Mouse (Mus musculus): ENCODE measurements around the gene Tnrc18. TPM values are rescaled to one million over a fixed set of nuclear protein-coding genes. Genes with fewer than 3 reads are reported as not detected.

Tnrc18 gene
- polyA plus RNA-seq, 1 experiment from 2014 or later = 16.3 TPM

DNA sequence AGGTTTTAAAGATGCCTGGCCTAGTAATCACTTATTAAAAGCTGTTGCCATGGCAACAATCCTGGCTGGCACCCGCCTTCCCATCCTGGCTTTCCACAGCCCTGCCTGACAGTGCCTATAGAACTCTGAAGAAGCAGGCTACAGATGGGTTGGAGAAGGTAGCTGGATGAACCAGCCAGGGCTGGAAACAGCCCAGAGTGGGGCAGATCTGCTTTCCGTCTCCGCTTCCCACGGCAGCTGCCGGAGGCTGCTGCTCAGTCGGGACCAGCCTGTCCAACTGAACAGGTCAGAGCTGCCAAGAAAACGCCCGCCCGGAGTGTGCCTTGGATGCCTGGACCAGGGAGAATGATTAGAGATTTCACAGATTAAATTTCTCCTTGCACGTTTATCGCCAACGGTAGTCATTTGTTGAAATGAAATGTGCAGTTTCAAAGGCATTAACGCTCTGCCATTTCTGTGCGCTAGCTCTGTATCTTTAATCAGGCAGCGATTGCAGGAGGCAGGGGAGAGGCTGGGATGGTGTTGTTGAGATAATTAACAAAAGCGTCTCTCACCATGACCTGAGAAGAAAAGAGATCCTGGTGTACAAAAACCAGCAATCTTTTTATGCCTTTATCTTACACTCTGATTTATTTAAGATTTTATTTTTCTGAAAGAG, 56.0 kb downstream of the Tnrc18 start:
- no peak for TF ChIP-seq CTCF (IDR thresholded peaks at IDR 0.05; ENCODE audit: low read depth)
- no peak overlapping the region for H3K4me2 ChIP-seq (ENCODE audit: low read length)
- no peak overlapping the region for H3K27ac ChIP-seq

DNA sequence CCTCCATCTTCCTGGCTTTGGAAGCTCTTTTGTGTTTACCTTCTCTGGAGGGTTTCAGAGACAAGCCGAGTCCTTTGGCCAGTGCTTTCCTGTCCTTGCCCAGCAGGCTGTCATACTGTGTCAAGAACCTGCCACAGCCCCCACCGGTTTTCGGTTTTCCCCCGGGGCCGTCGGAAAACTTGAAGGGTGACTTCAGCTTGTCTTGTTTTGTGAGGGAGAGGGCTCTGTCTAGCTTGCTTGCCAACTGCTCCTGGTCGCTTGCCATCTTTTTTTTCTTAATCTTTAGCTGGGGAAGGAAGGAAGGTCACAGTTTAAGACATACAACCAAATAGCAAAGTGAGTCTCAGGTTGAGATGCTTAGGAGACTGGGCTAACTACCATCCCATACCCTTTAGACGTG, 57.7 kb downstream of the Tnrc18 start:
- Histone ChIP-seq H3K4me2 (ENCODE audit: low read length) (no peak overlapping the region), H3K27ac (no peak overlapping the region), H3K9me3 (replicated peaks; ENCODE audit: low read length) (no peaks in the 10 kb centered on the region), H3K4me1 (replicated peaks; ENCODE audit: insufficient read depth, low read length) (no peaks in the 10 kb centered on the region), H3K27me3 (ENCODE audit: insufficient read depth, low read length) (no peaks in the 10 kb centered on the region), H3K9ac (ENCODE audit: low read depth, low read length) (no peak overlapping the region), H3K4me3 (replicated peaks; ENCODE audit: low read depth, low read length) (no peak overlapping the region), H3K36me3 (ENCODE audit: insufficient read depth, low read length) (peaks cover 72% of the 10 kb centered on the region)
- TF ChIP-seq CTCF (IDR thresholded peaks at IDR 0.05; ENCODE audit: low read depth) = no peak
- no peak for DNase-seq (ENCODE audit: low spot score)
- no peak for ATAC-seq (replicated peaks; ENCODE audit: low FRiP score, low read depth)
- 92% methylated on average over 8 of the region's 8 CpGs for WGBS

More for the DNA sequence above, 56.0 kb downstream of the Tnrc18 start:
- Histone ChIP-seq H3K4me3 (replicated peaks; ENCODE audit: low read depth, low read length) (no peak overlapping the region), H3K9me3 (replicated peaks; ENCODE audit: low read length) (no peaks in the 10 kb centered on the region), H3K9ac (ENCODE audit: low read depth, low read length) (no peak overlapping the region), H3K27me3 (ENCODE audit: insufficient read depth, low read length) (no peaks in the 10 kb centered on the region), H3K36me3 (ENCODE audit: insufficient read depth, low read length) (peaks cover 71% of the 10 kb centered on the region), H3K4me1 (replicated peaks; ENCODE audit: insufficient read depth, low read length) (no peaks in the 10 kb centered on the region)
- ATAC-seq (replicated peaks; ENCODE audit: low FRiP score, low read depth) = no peak
- WGBS = 84% methylated on average over 16 of the region's 16 CpGs
- DNase-seq (ENCODE audit: low spot score) = no peak

DNA sequence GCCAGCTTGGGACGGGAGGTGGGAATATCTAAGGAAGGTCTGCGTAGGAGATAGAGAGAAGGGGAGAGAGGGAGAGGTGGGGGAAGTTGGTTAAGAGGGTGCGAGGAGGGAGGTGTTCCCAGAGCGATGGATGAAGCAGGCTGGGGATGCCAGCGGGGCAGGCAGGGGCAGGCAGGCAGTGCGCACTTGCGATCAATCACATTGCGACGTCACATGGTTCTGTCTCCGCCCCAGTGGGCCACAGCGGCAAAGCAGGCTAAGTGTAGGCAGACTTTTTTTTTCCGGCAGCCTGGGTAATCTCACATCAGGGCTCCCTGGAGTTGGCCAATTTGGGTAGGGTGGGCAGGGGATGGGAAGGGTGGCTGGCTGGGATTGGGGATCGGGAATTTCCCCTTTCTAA, 65.2 kb downstream of the Tnrc18 start:
- Histone ChIP-seq H3K4me3 (replicated peaks; ENCODE audit: low read depth, low read length) (no peak overlapping the region), H3K4me2 (ENCODE audit: low read length) (no peak overlapping the region), H3K4me1 (replicated peaks; ENCODE audit: insufficient read depth, low read length) (no peaks in the 10 kb centered on the region), H3K27ac (no peak overlapping the region), H3K27me3 (ENCODE audit: insufficient read depth, low read length) (no peaks in the 10 kb centered on the region), H3K9me3 (replicated peaks; ENCODE audit: low read length) (no peaks in the 10 kb centered on the region), H3K36me3 (ENCODE audit: insufficient read depth, low read length) (peaks cover 66% of the 10 kb centered on the region), H3K9ac (ENCODE audit: low read depth, low read length) (no peak overlapping the region)
- DNase-seq (ENCODE audit: low spot score) = no peak
- WGBS = 66% methylated on average over 13 of the region's 13 CpGs
- ATAC-seq (replicated peaks; ENCODE audit: low FRiP score, low read depth) = no peak
- no peak for TF ChIP-seq CTCF (IDR thresholded peaks at IDR 0.05; ENCODE audit: low read depth)

DNA sequence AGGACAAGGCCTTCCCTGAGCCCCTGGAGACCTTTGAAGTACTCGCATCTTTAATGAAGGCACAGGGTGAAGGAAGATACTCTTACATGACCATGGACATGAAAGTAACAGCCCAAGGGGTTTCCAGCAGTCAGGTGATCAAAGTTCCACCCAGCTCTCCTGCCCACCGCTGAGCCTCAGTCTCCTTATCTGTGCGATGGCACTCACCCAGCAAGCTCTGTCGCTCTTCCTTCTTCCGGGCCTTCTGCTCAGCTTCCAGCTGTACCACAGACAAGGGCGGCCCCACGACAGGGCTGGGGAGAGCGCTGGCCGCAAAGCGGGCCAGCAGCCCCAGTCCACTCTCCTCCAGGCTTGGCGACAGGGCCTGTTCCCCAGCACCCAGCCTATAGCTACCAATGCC, 67.3 kb downstream of the Tnrc18 start:
- H3K36me3 ChIP-seq (ENCODE audit: insufficient read depth, low read length) = peaks cover 53% of the 10 kb centered on the region
- ATAC-seq (replicated peaks; ENCODE audit: low FRiP score, low read depth) = no peak
- H3K4me2 ChIP-seq (ENCODE audit: low read length) = no peak overlapping the region
- H3K4me1 ChIP-seq (replicated peaks; ENCODE audit: insufficient read depth, low read length) = no peaks in the 10 kb centered on the region
- H3K4me3 ChIP-seq (replicated peaks; ENCODE audit: low read depth, low read length) = no peak overlapping the region
- H3K9ac ChIP-seq (ENCODE audit: low read depth, low read length) = no peak overlapping the region
- H3K27ac ChIP-seq = no peak overlapping the region
- H3K27me3 ChIP-seq (ENCODE audit: insufficient read depth, low read length) = no peaks in the 10 kb centered on the region
- 89% methylated on average over 11 of the region's 11 CpGs for WGBS
- no peak for TF ChIP-seq CTCF (IDR thresholded peaks at IDR 0.05; ENCODE audit: low read depth)
- H3K9me3 ChIP-seq (replicated peaks; ENCODE audit: low read length) = no peaks in the 10 kb centered on the region
- DNase-seq (ENCODE audit: low spot score) = no peak

DNA sequence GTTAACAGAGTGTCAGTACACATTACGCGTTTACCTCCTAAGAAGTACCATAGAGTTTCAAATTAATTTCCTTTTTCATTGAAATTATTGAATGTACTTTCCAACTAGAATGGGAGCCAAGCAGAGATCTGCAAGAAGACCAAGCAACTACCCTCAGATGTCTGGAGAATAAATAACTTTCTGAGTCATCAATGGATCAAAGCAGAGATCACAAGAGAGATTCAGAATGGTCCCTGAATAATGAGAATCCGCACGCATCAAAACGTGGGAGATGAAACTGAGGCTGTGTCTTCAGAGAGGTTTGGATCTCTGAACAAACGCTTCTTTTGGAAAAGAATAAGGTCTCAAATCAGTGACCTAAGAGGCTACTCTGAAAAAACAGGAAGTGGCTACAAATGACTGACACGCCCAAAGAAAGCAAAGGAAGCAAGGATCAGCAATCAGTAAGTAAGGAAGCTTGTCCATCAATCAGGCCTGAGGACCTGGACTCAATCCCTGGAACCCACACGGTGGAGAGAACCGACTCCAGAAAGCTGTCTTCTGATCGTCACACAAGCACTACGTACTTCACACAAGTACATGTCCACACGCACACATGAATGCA, 70.3 kb downstream of the Tnrc18 start:
- H3K4me2 ChIP-seq (ENCODE audit: low read length) = no peak overlapping the region
- no peak overlapping the region for H3K27ac ChIP-seq
- H3K4me1 ChIP-seq (replicated peaks; ENCODE audit: insufficient read depth, low read length) = no peaks in the 10 kb centered on the region
- no peak overlapping the region for H3K9ac ChIP-seq (ENCODE audit: low read depth, low read length)
- H3K9me3 ChIP-seq (replicated peaks; ENCODE audit: low read length) = no peaks in the 10 kb centered on the region
- 72% methylated on average over 12 of the region's 12 CpGs for whole genome bisulfite sequencing
- no peak for TF ChIP-seq CTCF (IDR thresholded peaks at IDR 0.05; ENCODE audit: low read depth)
- DNase-seq (ENCODE audit: low spot score) = no peak
- no peak overlapping the region for H3K4me3 ChIP-seq (replicated peaks; ENCODE audit: low read depth, low read length)
- H3K36me3 ChIP-seq (ENCODE audit: insufficient read depth, low read length) = peaks cover 59% of the 10 kb centered on the region
- ATAC-seq (replicated peaks; ENCODE audit: low FRiP score, low read depth) = no peak
- H3K27me3 ChIP-seq (ENCODE audit: insufficient read depth, low read length) = no peaks in the 10 kb centered on the region

DNA sequence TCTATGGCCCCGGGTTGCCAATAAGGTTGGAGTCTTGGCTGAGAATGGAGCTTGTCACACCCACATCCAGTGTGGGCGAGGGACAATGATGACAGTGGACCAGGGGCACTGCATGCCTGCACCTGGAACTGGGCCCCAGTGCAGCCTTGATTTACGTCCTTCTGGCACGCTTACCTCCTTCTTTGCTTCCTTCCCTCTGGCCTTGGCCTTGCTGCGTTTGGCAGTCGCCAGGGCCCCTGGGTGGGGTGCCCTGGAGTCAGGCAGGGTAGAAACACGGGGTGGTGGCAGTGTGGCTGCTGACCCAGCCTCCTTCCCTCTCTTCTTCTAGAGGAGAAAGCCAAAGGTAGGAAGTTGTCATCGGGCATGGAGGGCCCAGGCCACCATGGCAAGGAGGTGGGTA, 77.5 kb downstream of the Tnrc18 start:
- peaks cover 68% of the 10 kb centered on the region for H3K36me3 ChIP-seq (ENCODE audit: insufficient read depth, low read length)

More for the DNA sequence above, 77.5 kb downstream of the Tnrc18 start:
- ATAC-seq (replicated peaks; ENCODE audit: low FRiP score, low read depth) = no peak
- Histone ChIP-seq H3K4me1 (replicated peaks; ENCODE audit: insufficient read depth, low read length) (no peaks in the 10 kb centered on the region), H3K9ac (ENCODE audit: low read depth, low read length) (no peak overlapping the region), H3K27ac (no peak overlapping the region), H3K9me3 (replicated peaks; ENCODE audit: low read length) (no peaks in the 10 kb centered on the region), H3K4me3 (replicated peaks; ENCODE audit: low read depth, low read length) (no peak overlapping the region), H3K4me2 (ENCODE audit: low read length) (no peak overlapping the region), H3K27me3 (ENCODE audit: insufficient read depth, low read length) (no peaks in the 10 kb centered on the region)
- DNase-seq (ENCODE audit: low spot score) = no peak
- 58% methylated on average over 8 of the region's 8 CpGs for WGBS
- TF ChIP-seq CTCF (IDR thresholded peaks at IDR 0.05; ENCODE audit: low read depth) = no peak
